Mouse (Mus musculus) limb, embryonic 14.5 days (tissue): Measurements from ENCODE around the gene Dbndd2. TPM values are rescaled to one million over a fixed set of nuclear protein-coding genes. Genes with fewer than 3 reads are reported as not detected.

Source experiments
- ATAC-seq: fragments of 200-750 bp; cut with Nextera tagmentation; 2 replicates; pipeline ENCODE4 v1.8.0; 2017; ENCODE audit warnings: low read depth, moderate number of reproducible peaks, moderate TSS enrichment; ENCODE audit not compliant: low FRiP score
- DNase-seq: peaks from one replicate; pipeline ENCODE4 v3.0.0-alpha.2; 2015; ENCODE audit warnings: low spot score
- H3K27ac ChIP-seq: fragments of 300-500 bp; sonication (generic); replicated peaks from 2 replicates; pipeline ENCODE4 v1.5.1; 2014; ENCODE audit warnings: low read depth, mild to moderate bottlenecking, low read length, moderate library complexity, mixed read lengths
- H3K27me3 ChIP-seq: fragments of 300-500 bp; sonication (generic); 2 replicates; pipeline ENCODE4 v1.6.1; 2014; ENCODE audit warnings: low read length, mixed read lengths; ENCODE audit not compliant: control insufficient read depth, insufficient read depth
- H3K36me3 ChIP-seq: fragments of 300-500 bp; sonication (generic); 2 replicates; pipeline ENCODE4 v1.6.1; 2014; ENCODE audit warnings: mild to moderate bottlenecking, low read length, moderate library complexity, mixed read lengths; ENCODE audit not compliant: control insufficient read depth, insufficient read depth
- H3K4me1 ChIP-seq: fragments of 300-500 bp; sonication (generic); 2 replicates; pipeline ENCODE4 v1.6.1; 2014; ENCODE audit warnings: antibody characterized with exemption, low read length, mixed read lengths; ENCODE audit not compliant: control insufficient read depth, insufficient read depth
- H3K4me2 ChIP-seq: fragments of 300-500 bp; sonication (generic); replicated peaks from 2 replicates; pipeline ENCODE4 v1.6.1; 2014; ENCODE audit warnings: low read depth, mild to moderate bottlenecking, low read length, moderate library complexity; ENCODE audit not compliant: severe bottlenecking
- H3K4me3 ChIP-seq: fragments of 300-500 bp; sonication (generic); replicated peaks from 2 replicates; pipeline ENCODE4 v1.5.1; 2014; ENCODE audit warnings: low read length
- H3K9ac ChIP-seq: fragments of 300-500 bp; sonication (generic); 2 replicates; pipeline ENCODE4 v1.6.1; 2014; ENCODE audit warnings: mild to moderate bottlenecking, low read depth, low read length, moderate library complexity; ENCODE audit not compliant: severe bottlenecking
- H3K9me3 ChIP-seq: fragments of 300-500 bp; sonication (generic); 2 replicates; pipeline ENCODE4 v1.6.1; 2016; ENCODE audit warnings: low read length; ENCODE audit not compliant: control insufficient read depth
- POLR2A ChIP-seq: fragments of 200-500 bp; IDR thresholded peaks from 2 replicates; pipeline ENCODE4 v1.8.0; 2012; ENCODE audit warnings: inconsistent platforms, mild to moderate bottlenecking, moderate library complexity, borderline replicate concordance; ENCODE audit not compliant: insufficient read depth, insufficient read length; ENCODE audit errors: extremely low read depth
- WGBS: fragments of 180-500 bp; shearing (Covaris S2); extraction: QIAGEN DNeasy Blood & Tissue Kit; methylation state at CpG from one replicate; pipeline ENCODE4 v1.1.7; 2014; 5-methylcytosine and 5-hydroxymethylcytosine counted together
- polyA plus RNA-seq, 2 experiments: library from polyadenylated mRNA; depleted of rRNA in 1 of 2; stranded (reverse) in 1 of 2; unstranded in 1 of 2; fragments of >200 nt; fragmentation: Nextera tagmentation in 1 of 2; extraction: Ambion mirVana in 1 of 2; gene quantifications; 2 replicates each; pipeline versions ENCODE4 v1.2.1 to v1.2.3; 2012 to 2014

The Dbndd2 gene
- polyA plus RNA-seq, 2 experiments = 4.4 to 7.7 TPM

- Histone ChIP-seq H3K9me3 (no peaks in the 10 kb centered on the region), H3K4me3 (peak overlapping the region; percentile 63), H3K36me3 (no peaks in the 10 kb centered on the region), H3K9ac (peak overlapping the region; percentile 79), H3K4me1 (peaks cover 38% of the 10 kb centered on the region), H3K27ac (peak overlapping the region; percentile 49), H3K27me3 (no peaks in the 10 kb centered on the region), H3K4me2 (peak overlapping the region; percentile 90)
- peak; percentile 75 for DNase-seq
- under 1% methylated on average over 22 of the region's 26 CpGs for WGBS
- ATAC-seq = peak; percentile 86
- peak; percentile 98 for TF ChIP-seq POLR2A
These were observed 42.9 kb upstream of the Dbndd2 start for GRCm38 (mm10) chr2:164443051-164443437.

DNA sequence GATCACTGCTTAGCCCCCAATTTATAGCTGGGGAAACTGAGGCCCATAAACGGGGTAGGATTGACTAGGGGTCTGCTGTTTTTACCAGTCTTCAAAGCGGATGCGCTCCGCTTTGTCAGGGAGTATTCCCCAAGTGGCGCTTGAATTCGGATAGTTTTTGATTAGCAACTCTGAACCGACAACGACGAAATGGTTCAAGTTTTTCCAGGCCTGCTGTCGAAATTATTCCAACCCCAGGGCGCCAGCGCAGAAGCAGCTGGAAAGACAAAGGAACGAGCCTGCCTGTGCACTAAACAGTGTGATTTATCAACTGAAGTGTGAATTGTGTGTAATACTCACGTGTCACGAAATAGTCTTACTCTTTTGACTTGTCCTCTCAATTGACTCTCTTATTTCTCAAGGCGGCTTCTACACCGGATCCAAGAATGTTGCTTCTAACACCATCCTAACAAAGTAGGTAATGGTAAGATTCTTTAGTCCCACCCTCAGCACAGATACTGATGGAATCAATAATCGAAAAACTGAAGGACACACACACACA is 42.4 kb upstream of the Dbndd2 start, which contains the start of gene Sdc4:
Gene Sdc4 (minus strand): TSS at position 428 of the 541 bp plus-strand sequence.
- no peaks in the 10 kb centered on the region for H3K27me3 ChIP-seq
- H3K9ac ChIP-seq = peak within 1 kb of the TSS; percentile 79
- H3K4me1 ChIP-seq = peaks cover 35% of the 10 kb centered on the region
- no peak for TF ChIP-seq POLR2A
- peak within 1 kb of the TSS; percentile 90 for H3K4me2 ChIP-seq
- peak within 1 kb of the TSS; percentile 63 for H3K4me3 ChIP-seq
- H3K27ac ChIP-seq = peak within 1 kb of the TSS; percentile 49
- WGBS = 10% methylated on average over 18 of the region's 18 CpGs
- peak; percentile 3; the same call in 1 of the 2 replicates for ATAC-seq
- peak; percentile 55 for DNase-seq
- no peaks in the 10 kb centered on the region for H3K36me3 ChIP-seq
- no peaks in the 10 kb centered on the region for H3K9me3 ChIP-seq

GRCm38 (mm10) chr2:164444701-164445100 is 41.2 kb upstream of the Dbndd2 start:
- no peak for DNase-seq
- Histone ChIP-seq H3K27me3 (no peaks in the 10 kb centered on the region), H3K4me2 (no peak overlapping the region), H3K4me1 (peaks cover 33% of the 10 kb centered on the region), H3K36me3 (no peaks in the 10 kb centered on the region), H3K27ac (no peak overlapping the region), H3K9ac (no peak overlapping the region), H3K4me3 (no peak overlapping the region), H3K9me3 (no peaks in the 10 kb centered on the region)
- 74% methylated on average over 2 of the region's 2 CpGs for WGBS
- no peak for ATAC-seq
- TF ChIP-seq POLR2A = no peak

DNA sequence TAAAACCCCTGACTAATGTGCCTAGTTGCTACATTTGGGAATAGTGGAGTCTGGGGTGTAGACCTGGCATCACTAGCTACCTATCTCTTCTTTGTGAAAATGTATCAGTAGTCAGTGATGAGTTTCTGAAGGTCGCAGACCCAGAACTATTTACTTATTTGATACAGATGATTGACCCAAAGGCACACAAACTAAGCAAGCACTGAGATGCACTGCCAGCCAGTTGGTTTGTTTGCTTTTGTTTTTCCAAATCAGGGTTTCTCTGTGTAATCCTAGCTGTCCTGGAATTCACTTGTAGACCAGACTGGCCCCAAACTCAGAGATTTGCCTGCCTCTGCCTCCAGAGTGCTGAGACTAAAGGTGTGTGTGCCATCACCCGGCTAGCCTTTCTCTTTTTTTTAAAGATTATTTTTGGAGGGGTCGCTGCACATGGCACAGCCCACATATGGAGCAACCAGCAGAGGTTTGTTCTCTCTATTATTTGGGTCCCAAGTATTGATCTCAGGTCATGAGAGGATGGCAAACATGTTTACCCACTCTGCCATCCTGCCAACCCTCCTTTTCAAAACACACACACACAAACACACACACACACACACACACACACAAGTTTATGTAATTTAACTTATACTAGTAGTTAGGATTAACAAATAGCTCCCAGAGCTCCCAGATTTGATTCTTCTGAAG is 40.4 kb upstream of the Dbndd2 start:
- no peak for DNase-seq
- Histone ChIP-seq H3K36me3 (no peaks in the 10 kb centered on the region), H3K9me3 (no peaks in the 10 kb centered on the region), H3K4me2 (no peak overlapping the region), H3K4me1 (peaks cover 26% of the 10 kb centered on the region), H3K4me3 (no peak overlapping the region), H3K27ac (no peak overlapping the region), H3K9ac (no peak overlapping the region), H3K27me3 (no peaks in the 10 kb centered on the region)
- no peak for TF ChIP-seq POLR2A
- WGBS = 84% methylated on average over 3 of the region's 3 CpGs
- ATAC-seq = no peak

- no peak overlapping the region for H3K27ac ChIP-seq
- H3K4me2 ChIP-seq = no peak overlapping the region
- H3K9me3 ChIP-seq = no peaks in the 10 kb centered on the region
- no peaks in the 10 kb centered on the region for H3K27me3 ChIP-seq
- WGBS = 65% methylated on average over 3 of the region's 3 CpGs
- no peak overlapping the region for H3K4me3 ChIP-seq
- DNase-seq (no peak), ATAC-seq (no peak)
- peaks cover 21% of the 10 kb centered on the region for H3K4me1 ChIP-seq
- H3K36me3 ChIP-seq = no peaks in the 10 kb centered on the region
- TF ChIP-seq POLR2A = no peak
- H3K9ac ChIP-seq = no peak overlapping the region
These were observed 39.8 kb upstream of the Dbndd2 start for GRCm38 (mm10) chr2:164446086-164446469.

DNA sequence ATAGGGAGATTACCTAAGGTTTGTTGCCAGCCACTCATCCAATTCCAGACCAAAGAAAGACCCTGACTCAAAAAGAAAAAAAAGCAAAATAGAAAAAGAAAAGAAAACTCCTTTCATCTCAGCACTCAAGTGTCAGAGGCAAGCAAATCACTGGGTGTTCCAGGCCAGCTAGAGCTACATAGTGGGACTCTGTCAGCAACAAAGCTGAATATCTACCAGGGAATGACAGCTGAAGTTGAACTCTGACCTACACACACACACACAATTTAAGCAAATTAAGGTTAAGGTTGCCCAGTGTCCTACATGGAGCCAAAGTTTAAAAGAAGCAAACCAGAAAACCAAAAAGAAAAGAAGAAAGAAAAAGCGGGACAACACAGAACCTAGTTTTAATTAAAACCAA is 37.8 kb upstream of the Dbndd2 start:
- Histone ChIP-seq H3K4me3 (no peak overlapping the region), H3K9me3 (no peaks in the 10 kb centered on the region), H3K36me3 (no peaks in the 10 kb centered on the region), H3K4me2 (no peak overlapping the region), H3K4me1 (peaks cover 24% of the 10 kb centered on the region), H3K27me3 (no peaks in the 10 kb centered on the region), H3K27ac (no peak overlapping the region), H3K9ac (no peak overlapping the region)
- TF ChIP-seq POLR2A = no peak
- ATAC-seq = no peak
- WGBS = 91% methylated on average over 1 of the region's 1 CpGs
- DNase-seq = no peak
